Mouse (Mus musculus): ENCODE measurements at regions not wholly inside any gene's neighbourhood (a gene's known extent, or its start where the extent isn't known, plus 50 kb on each side); places are given as distances from the start of the nearest gene placed in this dataset.

DNA sequence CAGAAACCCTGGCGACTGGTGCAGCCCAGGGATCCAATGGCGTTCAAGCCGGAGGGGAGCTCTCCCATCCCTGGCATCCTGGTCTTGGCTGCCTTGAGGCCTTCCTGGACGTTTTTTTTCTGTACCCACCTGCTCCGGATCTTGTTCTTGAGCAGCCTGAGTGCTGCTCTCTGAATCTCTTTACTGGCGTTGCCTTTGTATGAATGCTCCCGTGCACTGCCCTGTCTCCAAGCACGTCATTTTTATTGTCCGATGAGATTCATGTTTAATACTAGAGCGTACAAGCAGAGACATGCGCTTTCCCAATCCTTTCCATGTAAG, 58.7 kb upstream of the Ifne start:
- TF ChIP-seq POLR2A (IDR thresholded peaks at IDR 0.05; ENCODE audit: low read depth, low read length) (no peak), CTCF (IDR thresholded peaks at IDR 0.05; ENCODE audit: extremely low read depth, insufficient read length, insufficient replicate concordance, low read depth, low read length) (no peak)

All from small intestine, adult 2 months (tissue).